Mouse (Mus musculus) lung, adult 18-20 months (tissue): ENCODE measurements around the gene Gm28079.
"Not testable (repeated sequence)": the region's sequence is repeated elsewhere in the genome, so short reads cannot be mapped to it uniquely, and the experiment has no call there.

Experiments used
- DNase-seq, 2 experiments: peaks; one replicate each; pipeline ENCODE4 v3.0.0; 2022; ENCODE audit warnings: mixed read lengths in 2 of 2

Gene Gm28079

GRCm38 (mm10) chrY:70014799-70015198 is at the start of gene Gm28079:
Gene Gm28079 (minus strand): TSS chrY:70014899.
- DNase-seq, result not testable (repeated sequence)
